Mouse (Mus musculus) heart, embryonic 13.5 days (tissue): ENCODE data around the gene Nat8f1. TPM values are rescaled to one million over a fixed set of nuclear protein-coding genes. Genes with fewer than 3 reads are reported as not detected.
"Not testable (repeated sequence)": the region's sequence is repeated elsewhere in the genome, so short reads cannot be mapped to it uniquely, and the experiment has no call there.

Experiments used
- ATAC-seq: fragments of 200-750 bp; cut with Nextera tagmentation; 2 replicates; pipeline ENCODE4 v1.8.0; 2017; ENCODE audit warnings: moderate TSS enrichment; ENCODE audit not compliant: insufficient number of reproducible peaks, low FRiP score, low TSS enrichment; ENCODE audit errors: extremely low read depth
- H3K27ac ChIP-seq: fragments of 300-500 bp; sonication (generic); replicated peaks from 2 replicates; pipeline ENCODE4 v1.5.1; 2015; ENCODE audit warnings: moderate library complexity, mild to moderate bottlenecking, inconsistent platforms
- H3K27me3 ChIP-seq: fragments of 300-500 bp; sonication (generic); replicated peaks from 2 replicates; pipeline ENCODE4 v1.6.1; 2015; ENCODE audit warnings: mild to moderate bottlenecking, inconsistent platforms
- H3K36me3 ChIP-seq: fragments of 300-500 bp; sonication (generic); 2 replicates; pipeline ENCODE4 v1.6.1; 2015; ENCODE audit warnings: mild to moderate bottlenecking, inconsistent platforms
- H3K4me1 ChIP-seq: fragments of 300-500 bp; sonication (generic); 2 replicates; pipeline ENCODE4 v1.6.1; 2015; ENCODE audit warnings: inconsistent platforms
- H3K4me2 ChIP-seq: fragments of 300-500 bp; sonication (generic); 2 replicates; pipeline ENCODE4 v1.6.1; 2015; ENCODE audit warnings: inconsistent platforms, mild to moderate bottlenecking, moderate library complexity
- H3K4me3 ChIP-seq: fragments of 300-500 bp; sonication (generic); 2 replicates; pipeline ENCODE4 v1.5.1; 2015; ENCODE audit warnings: moderate library complexity, mild to moderate bottlenecking, inconsistent platforms
- H3K9ac ChIP-seq: fragments of 300-500 bp; sonication (generic); 2 replicates; pipeline ENCODE4 v1.6.1; 2015; ENCODE audit warnings: inconsistent platforms, mild to moderate bottlenecking, moderate library complexity
- H3K9me3 ChIP-seq: fragments of 300-500 bp; sonication (generic); 2 replicates; pipeline ENCODE4 v1.6.1; 2016; ENCODE audit warnings: inconsistent platforms
- WGBS: fragments of 180-500 bp; shearing (Covaris S2); methylation state at CpG from one replicate; pipeline ENCODE4 v1.1.7; 2015; ENCODE audit warnings: mixed read lengths; 5-methylcytosine and 5-hydroxymethylcytosine counted together
- polyA plus RNA-seq: library from polyadenylated mRNA; unstranded; fragments of >200 nt; fragmentation: Nextera tagmentation; extraction: Ambion mirVana; gene quantifications from 2 replicates; pipeline ENCODE4 v1.2.1, GENCODE M21; 2015

Nat8f1 gene
- 3.8 and 5.9 TPM in 2 replicates for polyA plus RNA-seq

- H3K27ac ChIP-seq, result peak within 1 kb of the TSS; percentile 88
- ATAC-seq, result peak; percentile 91
- H3K4me2 ChIP-seq, result peak within 1 kb of the TSS; percentile 94
- H3K9me3 ChIP-seq, H3K27me3 ChIP-seq, H3K36me3 ChIP-seq: not testable (repeated sequence)
- H3K4me3 ChIP-seq, result peak within 1 kb of the TSS; percentile 71
- H3K9ac ChIP-seq, result peak within 1 kb of the TSS; percentile 88
- under 1% methylated on average over 60 of the region's 61 CpGs for WGBS
- H3K4me1 ChIP-seq, result peaks cover 13% of the 10 kb centered on the region
These were observed at the start of gene Nat8f1 for GRCm38 (mm10) chr6:85915539-85916513. Gene Nat8f1 (minus strand): TSS chr6:85915687.

GRCm38 (mm10) chr6:85961101-85962091 lies 45.9 kb upstream of the Nat8f1 start, which contains the start of gene Dusp11:
Gene Dusp11 (minus strand): TSS chr6:85961667.
- under 1% methylated on average over 67 of the region's 70 CpGs for WGBS

DNA sequence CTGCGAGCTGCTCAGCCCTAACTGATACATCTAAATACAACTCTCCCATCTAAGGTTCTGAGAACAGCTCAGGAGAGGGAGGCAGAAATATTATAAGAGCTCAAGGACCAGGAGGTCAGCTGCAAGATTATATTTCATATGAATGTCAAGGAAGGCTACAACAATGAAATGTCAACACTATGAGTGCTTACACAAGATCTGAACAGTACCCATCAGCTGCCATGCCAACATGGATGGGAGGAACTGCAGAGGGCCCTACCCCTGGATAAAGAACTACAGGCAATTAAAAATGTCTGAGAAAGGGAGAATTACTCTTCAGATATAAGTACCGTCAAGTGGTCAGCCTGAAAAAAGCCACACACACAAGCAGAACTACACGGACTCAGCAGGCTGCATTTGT lies 42.1 kb upstream of the Nat8f1 start:
- Histone ChIP-seq H3K27me3 (no peaks in the 10 kb centered on the region), H3K4me2 (no peak overlapping the region), H3K9ac (no peak overlapping the region), H3K9me3 (no peaks in the 10 kb centered on the region), H3K27ac (no peak overlapping the region), H3K4me1 (peaks cover 26% of the 10 kb centered on the region), H3K4me3 (no peak overlapping the region), H3K36me3 (peaks cover 58% of the 10 kb centered on the region)
- 78% methylated on average over 3 of the region's 3 CpGs for WGBS
- ATAC-seq, result no peak

More at GRCm38 (mm10) chr6:85961101-85962091, 45.9 kb upstream of the Nat8f1 start, which contains the start of gene Dusp11:
- Histone ChIP-seq H3K4me1 (peaks cover 34% of the 10 kb centered on the region), H3K4me2 (peak within 1 kb of the TSS; percentile 89), H3K4me3 (peak within 1 kb of the TSS; percentile 93), H3K9ac (peak within 1 kb of the TSS; percentile 95), H3K9me3 (no peaks in the 10 kb centered on the region), H3K27me3 (no peaks in the 10 kb centered on the region), H3K36me3 (peaks cover 25% of the 10 kb centered on the region), H3K27ac (peak within 1 kb of the TSS; percentile 100)
- peak; percentile 90 for ATAC-seq

DNA sequence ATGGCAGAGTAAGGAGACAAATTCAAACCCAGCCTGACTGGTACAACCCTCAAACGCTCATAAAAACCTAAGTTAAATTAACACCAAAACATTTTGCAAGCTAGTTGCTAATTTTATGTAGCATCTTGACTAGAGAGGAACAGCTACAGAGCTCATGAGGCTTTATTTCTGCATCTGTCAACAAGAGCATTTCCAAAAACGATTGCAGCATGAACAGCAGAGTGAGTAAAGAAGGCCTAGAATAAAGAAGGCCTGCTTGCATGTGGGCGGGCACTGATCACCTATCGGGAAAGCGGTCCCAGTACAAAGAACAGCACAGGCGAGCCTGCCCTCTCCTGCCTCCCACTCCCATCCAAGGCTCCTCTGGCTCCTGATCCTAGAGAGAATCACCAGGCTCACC lies 33.1 kb upstream of the Nat8f1 start:
- no peaks in the 10 kb centered on the region for H3K9me3 ChIP-seq
- H3K4me3 ChIP-seq, result no peak overlapping the region
- H3K36me3 ChIP-seq, result peaks cover 97% of the 10 kb centered on the region
- H3K9ac ChIP-seq, result no peak overlapping the region
- no peaks in the 10 kb centered on the region for H3K4me1 ChIP-seq
- H3K27ac ChIP-seq, result no peak overlapping the region
- H3K27me3 ChIP-seq, result no peaks in the 10 kb centered on the region
- ATAC-seq, result no peak
- no peak overlapping the region for H3K4me2 ChIP-seq
- 81% methylated on average over 6 of the region's 6 CpGs for WGBS

- H3K27me3 ChIP-seq, result no peaks in the 10 kb centered on the region
- WGBS, result 93% methylated on average over 3 of the region's 3 CpGs
- H3K9ac ChIP-seq, result no peak overlapping the region
These were observed 27.0 kb upstream of the Nat8f1 start for GRCm38 (mm10) chr6:85942469-85942868.

DNA sequence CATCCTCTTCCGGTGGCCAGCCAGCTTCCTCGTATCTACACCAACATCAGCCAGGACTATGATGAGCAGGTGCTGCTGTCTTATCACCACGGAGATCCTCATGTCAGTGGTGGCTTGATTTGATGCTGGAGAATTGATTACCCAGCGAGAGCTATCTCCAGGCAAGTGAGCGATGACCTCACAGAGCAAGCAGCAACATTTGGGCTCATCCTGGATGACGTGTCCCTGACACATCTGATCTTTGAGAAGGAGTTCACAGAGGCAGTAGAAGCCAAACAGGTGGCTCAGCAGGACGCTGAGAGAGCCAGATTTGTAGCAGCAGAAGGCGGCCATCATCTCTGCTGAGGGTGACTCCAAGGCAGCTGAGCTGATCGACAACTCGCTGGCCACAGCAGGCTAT lies 23.2 kb upstream of the Nat8f1 start:
- Histone ChIP-seq H3K4me1 (peaks cover 13% of the 10 kb centered on the region), H3K9ac (no peak overlapping the region)
- 56% methylated on average over 10 of the region's 10 CpGs for WGBS

More at GRCm38 (mm10) chr6:85942469-85942868, 27.0 kb upstream of the Nat8f1 start:
- Histone ChIP-seq H3K27ac (no peak overlapping the region), H3K9me3 (no peaks in the 10 kb centered on the region), H3K4me2 (no peak overlapping the region), H3K4me3 (no peak overlapping the region), H3K4me1 (peaks cover 3% of the 10 kb centered on the region), H3K36me3 (peaks cover 59% of the 10 kb centered on the region)
- ATAC-seq, result no peak

DNA sequence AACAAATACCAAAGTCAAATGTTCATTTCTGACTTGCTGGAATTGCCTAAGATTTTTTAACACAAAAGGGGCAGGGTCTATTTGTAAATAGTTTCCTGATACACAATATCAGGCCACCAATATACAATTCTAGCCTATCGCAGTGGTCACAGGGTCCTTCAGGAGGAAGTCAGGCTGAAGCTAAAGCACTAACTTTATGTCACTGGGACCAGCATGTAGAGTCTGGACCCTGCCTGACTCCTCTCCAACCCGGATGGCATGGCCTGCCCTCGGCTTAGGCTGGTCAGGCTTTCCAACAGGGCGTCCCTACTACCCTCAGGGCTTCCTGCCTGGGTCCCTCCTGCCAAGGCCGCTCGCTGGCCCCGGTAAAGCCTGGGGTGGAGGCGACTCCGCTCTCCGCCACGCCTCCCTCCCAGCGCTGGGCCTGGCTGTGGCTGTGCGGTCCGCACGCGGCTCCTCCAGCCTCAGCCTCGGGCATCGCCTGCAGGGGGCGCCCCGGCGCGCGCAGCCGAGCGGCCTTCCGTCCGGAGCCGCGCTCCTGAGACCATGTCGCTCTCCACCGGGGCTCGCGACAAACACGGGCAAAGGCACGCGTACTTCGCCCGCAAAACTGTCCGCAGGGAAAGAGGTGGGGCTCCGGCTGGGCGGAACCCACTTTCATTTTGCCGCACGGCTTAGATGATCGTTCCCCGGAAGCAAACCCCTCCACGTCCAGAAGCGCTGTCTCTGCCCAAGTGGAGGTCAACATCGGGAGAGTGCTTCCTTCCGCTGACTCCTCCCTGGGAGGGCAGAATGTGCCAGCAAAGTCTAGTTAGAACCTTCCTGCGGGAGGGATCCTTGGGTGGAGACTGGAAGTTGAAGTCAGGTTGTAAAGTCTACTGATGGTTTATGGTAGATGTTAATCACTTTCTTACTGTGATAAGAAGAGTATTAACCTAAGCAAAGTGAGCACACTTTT lies 21.3 kb upstream of the Nat8f1 start:
- H3K27me3 ChIP-seq, H3K9me3 ChIP-seq: not testable (repeated sequence)
- H3K4me1 ChIP-seq, result peaks cover 13% of the 10 kb centered on the region
- H3K4me3 ChIP-seq, result peak overlapping the region; percentile 59
- H3K27ac ChIP-seq, result peak overlapping the region; percentile 73
- 1% methylated on average over 50 of the region's 50 CpGs for WGBS
- H3K9ac ChIP-seq, result peak overlapping the region; percentile 79
- peaks cover 15% of the 10 kb centered on the region for H3K36me3 ChIP-seq
- peak; percentile 92 for ATAC-seq
- peak overlapping the region; percentile 70 for H3K4me2 ChIP-seq

More for the DNA sequence above, 23.2 kb upstream of the Nat8f1 start:
- Histone ChIP-seq H3K9me3 (no peaks in the 10 kb centered on the region), H3K27me3 (no peaks in the 10 kb centered on the region), H3K27ac (no peak overlapping the region), H3K4me2 (no peak overlapping the region), H3K36me3 (peaks cover 22% of the 10 kb centered on the region), H3K4me3 (no peak overlapping the region)
- ATAC-seq, result no peak

DNA sequence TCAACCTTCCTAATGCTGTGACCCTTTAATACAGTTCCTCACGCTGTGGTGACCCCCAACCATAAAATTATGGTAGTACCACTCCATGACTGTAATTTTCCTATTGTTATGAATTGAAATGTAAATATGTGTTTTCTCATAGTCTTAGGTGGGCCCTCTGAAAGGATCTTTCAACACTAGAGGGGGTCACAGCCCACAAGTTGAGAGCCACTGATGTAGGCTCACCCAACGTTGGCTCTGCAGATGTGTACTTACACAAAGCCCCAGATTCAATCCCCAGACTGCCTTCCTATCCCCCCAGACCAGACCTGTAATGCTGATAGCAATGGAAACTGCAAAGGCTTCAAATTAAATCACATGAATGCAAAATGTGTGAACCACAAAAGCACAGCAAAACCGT lies 20.2 kb upstream of the Nat8f1 start:
- Histone ChIP-seq H3K27ac (no peak overlapping the region), H3K4me2 (no peak overlapping the region), H3K9me3 (no peaks in the 10 kb centered on the region), H3K9ac (no peak overlapping the region), H3K4me1 (peaks cover 13% of the 10 kb centered on the region), H3K27me3 (no peaks in the 10 kb centered on the region), H3K4me3 (no peak overlapping the region), H3K36me3 (peaks cover 15% of the 10 kb centered on the region)
- no peak for ATAC-seq
- WGBS, result 61% methylated on average over 3 of the region's 3 CpGs

- ATAC-seq, result no peak
- WGBS, result 74% methylated on average over 8 of the region's 8 CpGs
These were observed 18.6 kb upstream of the Nat8f1 start for GRCm38 (mm10) chr6:85934047-85934446.

GRCm38 (mm10) chr6:85929312-85929711 lies 13.8 kb upstream of the Nat8f1 start:
- Histone ChIP-seq H3K36me3 (peaks cover 76% of the 10 kb centered on the region), H3K4me2 (no peak overlapping the region), H3K9me3 (no peaks in the 10 kb centered on the region), H3K27ac (no peak overlapping the region), H3K4me1 (no peaks in the 10 kb centered on the region), H3K4me3 (no peak overlapping the region), H3K9ac (no peak overlapping the region), H3K27me3 (no peaks in the 10 kb centered on the region)
- ATAC-seq, result no peak
- 72% methylated on average over 1 of the region's 1 CpGs for WGBS

More at GRCm38 (mm10) chr6:85934047-85934446, 18.6 kb upstream of the Nat8f1 start:
- H3K4me1 ChIP-seq, result peaks cover 13% of the 10 kb centered on the region
- peaks cover 31% of the 10 kb centered on the region for H3K36me3 ChIP-seq
- no peak overlapping the region for H3K4me3 ChIP-seq
- no peak overlapping the region for H3K27ac ChIP-seq
- no peaks in the 10 kb centered on the region for H3K27me3 ChIP-seq
- H3K9me3 ChIP-seq, result no peaks in the 10 kb centered on the region
- no peak overlapping the region for H3K4me2 ChIP-seq
- no peak overlapping the region for H3K9ac ChIP-seq
